In genomic region chr4:86310806-86311730, GRCm38 (mm10) we compare ENCODE assay signal across 11 mouse cellular contexts.
DNase-seq lines count a peak whose midpoint lies in the region; ATAC-seq lines count a peak whose summit lies in the region.
"Had no signal": no experiment of that assay in that cellular context is flagged by ENCODE, and none has a peak within 500 bp of the region (broad histone marks: within the 10 kb centered on the region; RNA-seq: fewer than 3 reads in every experiment).

No protein-coding gene starts in this region.

- DNase-seq in cerebellum, postnatal 14 days, result peak; percentile 9 to 35
- DNase-seq in ZHBTc4 (ENCODE audit: low read depth, low spot score), result peak; percentile 23
- peak; percentile 22 to 67 for DNase-seq in kidney, postnatal 36 days
- DNase-seq in layer of hippocampus, postnatal 10 days (ENCODE audit: low spot score in 2 of 2), result no peak
- DNase-seq in natural killer cell, adult 2 months (ENCODE audit: low spot score in 2 of 2), result no peak

- H3K4me2 ChIP-seq in heart, embryonic 14.5 days (ENCODE audit: low read length), result no peak overlapping the region
- H3K4me2 ChIP-seq: hindbrain, embryonic 15.5 days; liver, embryonic 12.5 days had no signal

- no peaks in the 10 kb centered on the region for H3K9me3 ChIP-seq in heart, embryonic 14.5 days (ENCODE audit: control insufficient read depth, low read length)
- H3K9me3 ChIP-seq: hindbrain, embryonic 15.5 days; liver, embryonic 12.5 days had no signal

- no peaks in the 10 kb centered on the region for H3K36me3 ChIP-seq in heart, embryonic 14.5 days (ENCODE audit: control insufficient read depth, insufficient read depth, low read length)
- H3K36me3 ChIP-seq: hindbrain, embryonic 15.5 days; liver, embryonic 12.5 days had no signal

- H3K4me3 ChIP-seq in heart, embryonic 14.5 days (ENCODE audit: control insufficient read depth in 1 of 2, insufficient read depth in 1 of 2, low read depth in 1 of 2, low read length in 2 of 2), result no peak overlapping the region
- H3K4me3 ChIP-seq: hindbrain, embryonic 15.5 days; liver, embryonic 12.5 days had no signal

- H3K27me3 ChIP-seq in heart, embryonic 14.5 days (ENCODE audit: control insufficient read depth, insufficient read depth, low read length), result no peaks in the 10 kb centered on the region
- H3K27me3 ChIP-seq: hindbrain, embryonic 15.5 days; liver, embryonic 12.5 days had no signal

- peak overlapping the region; percentile 90 for H3K27ac ChIP-seq in heart, embryonic 14.5 days (replicated peaks in 1 of 2; ENCODE audit: control insufficient read depth in 1 of 2, insufficient read depth in 1 of 2, low read depth in 2 of 2, low read length in 2 of 2)
- H3K27ac ChIP-seq: hindbrain, embryonic 15.5 days; liver, embryonic 12.5 days had no signal

- no peak for ATAC-seq in cerebellum, adult (ENCODE audit: insufficient number of reproducible peaks, low FRiP score, low TSS enrichment)
- peak; percentile 68 for ATAC-seq in heart, embryonic 14.5 days (ENCODE audit: insufficient number of reproducible peaks, insufficient read depth, low FRiP score, low read depth)
- ATAC-seq in megakaryocyte, adult 5-6 weeks (ENCODE audit: poor library complexity, severe bottlenecking), result no peak
- ATAC-seq: liver, embryonic 12.5 days; midbrain, embryonic 16.5 days had no signal

- 15% methylated on average over 7 of the region's 7 CpGs for WGBS in heart, embryonic 14.5 days

- H3K9ac ChIP-seq in heart, embryonic 14.5 days (ENCODE audit: low read length), result no peak overlapping the region
- H3K9ac ChIP-seq: hindbrain, embryonic 15.5 days; liver, embryonic 12.5 days had no signal

- H3K4me1 ChIP-seq in heart, embryonic 14.5 days (ENCODE audit: control insufficient read depth in 2 of 2, insufficient read depth in 2 of 2, low read length in 2 of 2), result peaks cover 20 to 43% of the 10 kb centered on the region in 2 experiments
- H3K4me1 ChIP-seq: hindbrain, embryonic 15.5 days; liver, embryonic 12.5 days had no signal

Comparison
In these comparisons a context has a peak if more than half of its experiments do, and no peak if none do; other contexts are left out.
1. DNase-seq: peak in cerebellum, postnatal 14 days (2 of 2), ZHBTc4 (single experiment) and kidney, postnatal 36 days (2 of 2); none in layer of hippocampus, postnatal 10 days (0 of 2) and natural killer cell, adult 2 months (0 of 2).